Mouse (Mus musculus): ENCODE results near the gene Klk5.

Gene Klk5

GRCm38 (mm10) chr7:43841701-43842100 lies at the start of gene Klk5:
TSS of gene Klk5 (plus strand) at chr7:43841971.
- no peak for DNase-seq (ENCODE audit: low spot score in 2 of 2)

GRCm38 (mm10) chr7:43796355-43796754 lies 45.4 kb upstream of the Klk5 start:
- no peak for DNase-seq (ENCODE audit: low spot score in 2 of 2)

- peak in 1 of 2 experiments; percentile 40 for DNase-seq (ENCODE audit: low spot score in 2 of 2)
These were observed 44.4 kb upstream of the Klk5 start, which contains the start of gene Klk8 for GRCm38 (mm10) chr7:43797333-43797769. TSS of gene Klk8 (plus strand) at chr7:43797577.

GRCm38 (mm10) chr7:43797844-43798462 lies 43.8 kb upstream of the Klk5 start:
- no peak for DNase-seq (ENCODE audit: low spot score in 2 of 2)

- no peak for DNase-seq (ENCODE audit: low spot score in 2 of 2)
These were observed 41.9 kb upstream of the Klk5 start for GRCm38 (mm10) chr7:43799876-43800275.

GRCm38 (mm10) chr7:43810994-43811393 lies 30.8 kb upstream of the Klk5 start, which contains the start of gene Klk7:
TSS of gene Klk7 (plus strand) at chr7:43811294.
- no peak for DNase-seq (ENCODE audit: low spot score in 2 of 2)

GRCm38 (mm10) chr7:43815211-43815610 lies 26.6 kb upstream of the Klk5 start:
- no peak for DNase-seq (ENCODE audit: low spot score in 2 of 2)

- no peak for DNase-seq (ENCODE audit: low spot score in 2 of 2)
These were observed 25.0 kb upstream of the Klk5 start for GRCm38 (mm10) chr7:43816746-43817145.

- no peak for DNase-seq (ENCODE audit: low spot score in 2 of 2)
These were observed 20.2 kb upstream of the Klk5 start for GRCm38 (mm10) chr7:43821581-43821980.

GRCm38 (mm10) chr7:43824199-43824598 lies 17.6 kb upstream of the Klk5 start, which contains the start of gene Klk6:
TSS of gene Klk6 (plus strand) at chr7:43824499.
- DNase-seq (ENCODE audit: low spot score in 2 of 2), result no peak

GRCm38 (mm10) chr7:43826056-43826455 lies 15.7 kb upstream of the Klk5 start:
- DNase-seq (ENCODE audit: low spot score in 2 of 2), result no peak

GRCm38 (mm10) chr7:43827706-43828105 lies 14.1 kb upstream of the Klk5 start:
- DNase-seq (ENCODE audit: low spot score in 2 of 2), result no peak

- no peak for DNase-seq (ENCODE audit: low spot score in 2 of 2)
These were observed 12.8 kb upstream of the Klk5 start for GRCm38 (mm10) chr7:43829006-43829405.

GRCm38 (mm10) chr7:43843801-43844200 lies 2.0 kb downstream of the Klk5 start:
- DNase-seq (ENCODE audit: low spot score in 2 of 2), result no peak

GRCm38 (mm10) chr7:43851616-43852015 lies 9.8 kb downstream of the Klk5 start:
- DNase-seq (ENCODE audit: low spot score in 2 of 2), result no peak

GRCm38 (mm10) chr7:43854642-43855380 lies 13.0 kb downstream of the Klk5 start:
- DNase-seq (ENCODE audit: low spot score in 2 of 2), result no peak

GRCm38 (mm10) chr7:43855709-43856108 lies 13.9 kb downstream of the Klk5 start:
- no peak for DNase-seq (ENCODE audit: low spot score in 2 of 2)

GRCm38 (mm10) chr7:43856307-43856706 lies 14.5 kb downstream of the Klk5 start:
- no peak for DNase-seq (ENCODE audit: low spot score in 2 of 2)

GRCm38 (mm10) chr7:43857501-43857900 lies 15.7 kb downstream of the Klk5 start:
- no peak for DNase-seq (ENCODE audit: low spot score in 2 of 2)

- peak in 1 of 2 experiments; percentile 4 for DNase-seq (ENCODE audit: low spot score in 2 of 2)
These were observed 18.6 kb downstream of the Klk5 start for GRCm38 (mm10) chr7:43860411-43860810.

- peak; percentile 81 to 89 for DNase-seq (ENCODE audit: low spot score in 2 of 2)
These were observed 31.5 kb downstream of the Klk5 start for GRCm38 (mm10) chr7:43873237-43873636.

GRCm38 (mm10) chr7:43873674-43874073 lies 31.9 kb downstream of the Klk5 start:
- no peak for DNase-seq (ENCODE audit: low spot score in 2 of 2)

- DNase-seq (ENCODE audit: low spot score in 2 of 2), result no peak
These were observed 33.2 kb downstream of the Klk5 start for GRCm38 (mm10) chr7:43874868-43875375.
